Mouse (Mus musculus) megakaryocyte, adult 5-6 weeks (primary cell): ENCODE data around the gene Nrtn. TPM values are rescaled to one million over a fixed set of nuclear protein-coding genes. Genes with fewer than 3 reads are reported as not detected.

Experiments
- ATAC-seq: 2 replicates; pipeline ENCODE4 v1.8.0; 2016; ENCODE audit warnings: mild to moderate bottlenecking, inconsistent platforms; ENCODE audit not compliant: poor library complexity, severe bottlenecking
- total RNA-seq, 2 experiments: library from RNA; stranded (forward) in 1 of 2; stranded (reverse) in 1 of 2; fragments of 153-499, 151-499 nt in 1 of 2; fragments of 221-1000, 200-1000 nt in 1 of 2; gene quantifications; 2 replicates each; pipeline versions ENCODE4 v1.2.3 to v1.2.4; 2015 to 2017

Nrtn gene
- total RNA-seq (2015) (not detected in 2 replicates), total RNA-seq (2017) (not detected in 2 replicates)

- ATAC-seq, result peak; percentile 61
Observed at GRCm38 (mm10) chr17:56757416-56758123, at the start of gene Nrtn. Nrtn (minus strand) TSS chr17:56757530.

GRCm38 (mm10) chr17:56805784-56806183 is 48.5 kb upstream of the Nrtn start:
- ATAC-seq, result no peak

- no peak for ATAC-seq
Observed at GRCm38 (mm10) chr17:56804952-56805351, 47.6 kb upstream of the Nrtn start.

- ATAC-seq, result no peak
Observed at GRCm38 (mm10) chr17:56802065-56802464, 44.7 kb upstream of the Nrtn start.

GRCm38 (mm10) chr17:56799276-56799675 is 41.9 kb upstream of the Nrtn start:
- ATAC-seq, result no peak

- no peak for ATAC-seq
Observed at GRCm38 (mm10) chr17:56793614-56794319, 36.4 kb upstream of the Nrtn start.

GRCm38 (mm10) chr17:56792588-56792987 is 35.3 kb upstream of the Nrtn start:
- ATAC-seq, result no peak

GRCm38 (mm10) chr17:56789286-56789685 is 32.0 kb upstream of the Nrtn start:
- no peak for ATAC-seq

GRCm38 (mm10) chr17:56788886-56789285 is 31.6 kb upstream of the Nrtn start:
- no peak for ATAC-seq

- ATAC-seq, result no peak
Observed at GRCm38 (mm10) chr17:56780291-56780978, 23.1 kb upstream of the Nrtn start.

GRCm38 (mm10) chr17:56778779-56779362 is 21.5 kb upstream of the Nrtn start:
- ATAC-seq, result no peak

GRCm38 (mm10) chr17:56777568-56777967 is 20.2 kb upstream of the Nrtn start:
- ATAC-seq, result no peak

- no peak for ATAC-seq
Observed at GRCm38 (mm10) chr17:56769950-56770349, 12.6 kb upstream of the Nrtn start, which contains the start of gene Prr22. Prr22 (plus strand) TSS chr17:56770250.

GRCm38 (mm10) chr17:56768941-56769340 is 11.6 kb upstream of the Nrtn start:
- no peak for ATAC-seq

GRCm38 (mm10) chr17:56767531-56768135 is 10.3 kb upstream of the Nrtn start:
- no peak for ATAC-seq

GRCm38 (mm10) chr17:56766631-56767405 is 9.5 kb upstream of the Nrtn start:
- no peak for ATAC-seq

GRCm38 (mm10) chr17:56765431-56765830 is 8.1 kb upstream of the Nrtn start:
- no peak for ATAC-seq

GRCm38 (mm10) chr17:56764474-56765354 is 7.4 kb upstream of the Nrtn start, which contains the start of gene Dus3l:
Dus3l (plus strand) TSS chr17:56764757.
- ATAC-seq, result peak; percentile 77

GRCm38 (mm10) chr17:56763741-56764250 is 6.5 kb upstream of the Nrtn start:
- no peak for ATAC-seq
